Mouse (Mus musculus) embryonic stem cell, embryonic (primary cell): ENCODE measurements around the gene Ulk1.

ENCODE experiments used
- CTCF ChIA-PET, 4 experiments: fragments of 300-600 bp in 2 of 4; fragments of 350-600 bp in 2 of 4; sonication (Branson Sonifier 250); formaldehyde crosslinking; loops; one replicate each; lab custom pipeline; 2022; ENCODE audit warnings: inconsistent platforms in 2 of 4; lab: Charles Lee
- POLR2A ChIA-PET, 4 experiments: fragments of 300-600 bp in 2 of 4; fragments of 350-600 bp in 2 of 4; sonication (Branson Sonifier 250); formaldehyde crosslinking; loops; one replicate each; lab custom pipeline; 2022; ENCODE audit warnings: antibody characterized with exemption in 4 of 4, inconsistent platforms in 1 of 4; lab: Charles Lee

The Ulk1 gene

GRCm38 (mm10) chr5:110824421-110824820 lies 14.5 kb upstream of the Ulk1 start:
- POLR2A ChIA-PET = interaction anchor here in 2 of 4 experiments (0.7 to 1.8 kb wide), 3 partner anchors 11 to 20 kb away, joined by 3 to 4 read pairs (median 4); no protein-coding TSS in a partner anchor
- CTCF ChIA-PET = interaction anchor here in 2 of 4 experiments (1.2 to 1.4 kb wide), 2 partner anchors 12 to 36 kb away, joined by 4 to 8 read pairs; no protein-coding TSS in a partner anchor

DNA sequence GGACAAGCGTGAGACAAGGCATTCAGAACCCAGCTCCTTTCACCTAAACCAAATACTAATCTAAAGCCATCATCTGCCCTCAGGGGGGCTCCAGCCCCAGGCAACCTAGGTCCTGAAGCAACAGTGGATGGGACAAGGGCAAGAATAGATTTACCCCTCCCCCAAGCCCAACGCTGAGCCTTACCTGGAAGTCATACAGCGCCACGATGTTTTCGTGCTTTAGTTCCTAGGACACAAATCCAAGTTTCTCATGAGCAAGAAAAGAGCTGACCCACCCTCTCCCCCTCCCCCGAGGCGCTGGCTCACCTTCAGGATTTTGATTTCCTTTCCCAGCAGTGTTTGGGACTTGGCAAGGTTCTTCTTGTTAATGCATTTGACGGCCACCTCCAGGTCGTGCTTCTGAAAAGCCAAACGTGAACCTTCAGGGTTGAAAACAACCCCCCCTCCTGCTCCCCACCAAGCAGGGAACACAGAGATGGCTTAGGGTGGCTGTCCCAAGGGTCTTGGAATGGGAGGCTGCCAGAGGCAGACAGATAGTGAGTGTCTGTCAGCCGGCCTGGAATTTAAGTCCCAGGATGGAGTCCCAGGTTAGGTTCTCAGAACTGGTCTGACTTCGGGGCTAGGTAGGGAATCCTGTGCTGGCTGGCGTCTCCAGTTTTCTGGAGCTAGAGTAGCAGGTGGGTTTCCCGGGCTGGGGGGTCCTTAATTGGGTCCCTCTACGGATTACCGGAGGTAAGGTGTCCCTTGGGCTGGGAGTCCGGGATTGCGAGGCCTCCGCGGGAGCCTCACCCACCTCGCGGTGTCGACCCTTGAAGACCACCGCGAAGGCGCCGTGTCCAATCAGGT lies 853 bp downstream of the Ulk1 start:
- ChIA-PET CTCF (interaction anchor here in 3 of 4 experiments (0.7 to 2.6 kb wide), 6 partner anchors 20 to 525 kb away, joined by 3 to 9 read pairs (median 7); partner anchors contain the start of genes Ep400 (in 2 of the 3), Chek2 (in 1 of the 3) and Hscb (in 1 of the 3)), POLR2A (interaction anchor here (0.5 to 22.7 kb wide), 69 partner anchors 7 to 523 kb away, joined by 3 to 589 read pairs (median 5); partner anchors contain the start of genes Ep400 (in 3 of the 4), Pus1 (in 3 of the 4), Chek2 (in 2 of the 4) and Fbrsl1 (in 2 of the 4))

DNA sequence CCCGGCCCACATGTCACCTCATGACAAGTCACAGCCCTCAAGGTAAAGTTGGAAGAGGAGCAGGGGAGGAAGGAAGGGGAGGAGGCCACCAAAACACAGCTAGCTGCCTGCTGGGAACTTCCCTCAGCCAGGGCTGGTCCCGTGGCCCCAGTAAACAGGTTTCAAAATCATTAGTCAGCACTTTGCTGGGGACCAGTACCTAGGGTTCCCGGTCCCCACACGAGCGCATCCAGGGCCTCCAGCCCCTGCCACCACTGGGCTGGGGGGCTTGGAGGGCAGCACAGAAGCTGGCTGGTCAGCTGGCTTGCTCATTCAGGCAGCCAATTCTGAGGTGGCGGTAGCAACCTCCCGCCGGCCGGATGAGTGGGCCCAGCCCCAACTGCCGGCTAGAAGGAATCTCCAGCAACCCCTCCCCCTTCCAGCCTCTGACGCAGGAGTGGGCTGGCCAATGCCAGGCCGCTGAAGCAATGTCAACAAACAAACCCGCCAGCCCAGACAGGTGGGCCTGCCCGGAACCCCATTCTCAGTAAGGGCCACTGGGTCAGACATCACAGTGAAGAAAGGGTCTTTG lies 1.8 kb downstream of the Ulk1 start:
- ChIA-PET POLR2A (interaction anchor here (0.7 to 22.7 kb wide), 34 partner anchors 9 to 522 kb away, joined by 3 to 589 read pairs (median 6); partner anchors contain the start of genes Ep400 (in 3 of the 4), Chek2 (in 2 of the 4), Fbrsl1 (in 2 of the 4) and Hscb (in 2 of the 4)), CTCF (interaction anchor here in 3 of 4 experiments (1.0 to 2.6 kb wide), 3 partner anchors 19 to 37 kb away, joined by 3 to 7 read pairs (median 6); partner anchors contain the start of gene Ep400 (in 1 of the 3))

DNA sequence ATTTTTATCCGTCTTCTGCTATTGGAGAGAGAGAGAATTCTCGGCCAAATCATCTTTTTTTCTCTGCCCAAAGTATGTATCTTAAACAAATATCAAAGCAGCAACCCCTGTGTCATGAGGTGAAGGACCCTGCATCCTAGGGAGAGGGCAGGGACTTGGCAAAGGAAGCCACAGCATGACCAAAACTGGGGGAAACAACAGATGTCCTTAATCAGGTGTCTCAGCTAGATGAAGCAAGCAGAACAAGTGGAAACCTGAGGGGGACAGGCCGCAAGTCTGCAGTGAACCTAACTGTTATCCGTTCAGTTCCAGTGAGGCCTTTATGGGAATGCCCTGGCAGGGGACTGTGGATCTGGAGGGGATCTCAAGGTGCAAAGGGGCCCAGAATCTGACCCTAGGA lies 2.4 kb downstream of the Ulk1 start:
- POLR2A ChIA-PET = interaction anchor here in 3 of 4 experiments (0.9 to 22.7 kb wide), 28 partner anchors 10 to 359 kb away, joined by 3 to 589 read pairs (median 5); partner anchors contain the start of genes Ep400 (in 3 of the 3), Chek2 (in 2 of the 3), Fbrsl1 (in 2 of the 3) and Hscb (in 2 of the 3)
- CTCF ChIA-PET = interaction anchor here in 2 of 4 experiments (1.2 to 2.6 kb wide), 3 partner anchors 19 to 34 kb away, joined by 6 to 7 read pairs (median 7); no protein-coding TSS in a partner anchor

DNA sequence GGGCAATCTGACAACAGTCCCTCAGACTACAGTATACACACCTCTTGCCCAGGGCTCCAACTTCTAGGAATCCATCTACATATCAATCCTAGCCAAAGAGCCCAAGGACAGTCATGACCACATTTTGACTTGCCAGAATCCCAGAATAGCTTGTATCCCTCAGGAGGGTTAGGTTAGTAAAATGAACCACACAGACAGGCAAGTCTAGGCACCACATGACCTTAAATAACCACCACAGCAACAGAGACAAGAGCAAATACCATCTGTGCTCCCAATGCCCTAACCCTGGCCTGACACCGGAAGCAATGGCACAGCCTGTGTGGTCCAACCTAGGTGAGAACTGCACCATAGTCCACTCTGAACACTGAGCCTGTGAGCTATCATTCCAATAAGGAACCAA lies 3.2 kb downstream of the Ulk1 start:
- POLR2A ChIA-PET = interaction anchor here in 3 of 4 experiments (0.6 to 22.7 kb wide), 35 partner anchors 9 to 742 kb away, joined by 3 to 589 read pairs (median 4); partner anchors contain the start of genes Ep400 (in 3 of the 3), Chek2 (in 1 of the 3), Fbrsl1 (in 1 of the 3) and Hscb (in 1 of the 3)

GRCm38 (mm10) chr5:110806154-110806553 lies 3.7 kb downstream of the Ulk1 start:
- POLR2A ChIA-PET = interaction anchor here in 3 of 4 experiments (0.6 to 22.7 kb wide), 36 partner anchors 7 to 742 kb away, joined by 3 to 589 read pairs (median 4); partner anchors contain the start of genes Ep400 (in 3 of the 3), Pus1 (in 2 of the 3), Chek2 (in 1 of the 3) and Fbrsl1 (in 1 of the 3)

More for the DNA sequence above, 3.2 kb downstream of the Ulk1 start:
- CTCF ChIA-PET = interaction anchor here in 3 of 4 experiments (0.7 to 2.6 kb wide), 6 partner anchors 18 to 36 kb away, joined by 3 to 7 read pairs (median 6); partner anchors contain the start of gene Ep400 (in 1 of the 3)

DNA sequence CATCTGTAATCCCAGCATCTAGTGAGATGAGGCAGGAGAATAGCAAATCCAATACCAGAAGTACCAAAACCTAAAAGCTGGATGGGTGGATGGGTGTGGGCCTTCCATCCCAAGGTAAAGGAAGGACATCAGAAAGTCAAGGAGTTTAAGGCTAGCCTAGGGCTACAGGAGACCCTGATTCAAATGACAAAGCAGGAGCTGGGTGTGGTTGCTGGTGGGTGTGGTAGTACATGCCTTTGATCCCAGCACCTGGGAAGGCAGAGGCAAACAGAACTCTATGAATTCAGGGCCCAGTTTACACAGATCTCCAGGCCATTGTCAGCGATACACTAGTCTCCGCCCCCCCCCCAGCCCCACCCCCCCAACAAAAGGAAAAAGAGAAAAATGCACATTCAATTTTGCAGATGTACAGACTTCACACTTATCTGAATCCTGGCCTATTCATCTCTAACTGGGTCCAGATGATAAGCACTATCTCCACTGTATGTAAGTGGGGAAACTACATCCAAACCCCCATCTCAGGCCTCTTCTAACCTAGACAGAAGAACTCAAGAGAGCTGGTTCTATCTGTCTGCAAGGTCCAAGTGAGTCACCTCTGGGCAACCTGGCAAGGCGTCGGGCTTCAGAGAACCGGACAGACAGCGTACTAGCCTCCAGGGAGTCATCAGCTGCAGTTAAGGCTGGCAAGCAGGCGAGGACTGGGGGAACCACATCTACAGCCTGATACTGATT lies 5.7 kb downstream of the Ulk1 start:
- POLR2A ChIA-PET = interaction anchor here (0.5 to 22.7 kb wide), 68 partner anchors 8 to 1412 kb away, joined by 3 to 589 read pairs (median 4); partner anchors contain the start of genes Ep400 (in 3 of the 4), Pus1 (in 3 of the 4), Chek2 (in 2 of the 4) and Hscb (in 2 of the 4)

More at GRCm38 (mm10) chr5:110806154-110806553, 3.7 kb downstream of the Ulk1 start:
- CTCF ChIA-PET = interaction anchor here in 3 of 4 experiments (0.8 to 2.6 kb wide), 4 partner anchors 18 to 35 kb away, joined by 3 to 7 read pairs (median 6); partner anchors contain the start of gene Ep400 (in 1 of the 3)

DNA sequence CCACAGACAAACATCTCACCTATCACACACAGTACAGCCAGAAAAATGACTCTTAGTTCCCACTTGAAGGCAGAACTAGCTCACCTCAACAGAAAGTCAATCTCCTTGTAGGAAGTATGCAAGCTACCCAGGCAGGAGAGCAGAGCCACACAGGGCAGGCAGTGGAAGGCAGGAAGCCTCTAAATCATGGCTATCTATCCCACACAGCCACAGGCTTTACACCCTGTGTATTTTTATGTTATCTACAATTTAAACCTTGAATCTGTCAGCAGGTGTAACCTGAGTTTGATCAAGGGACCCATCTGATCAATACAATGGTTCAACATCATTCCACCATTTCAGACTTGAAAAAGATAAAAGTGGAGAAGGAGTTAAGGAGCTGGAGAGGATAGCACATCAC lies 7.1 kb downstream of the Ulk1 start:
- POLR2A ChIA-PET = interaction anchor here (0.5 to 22.7 kb wide), 19 partner anchors 8 to 584 kb away, joined by 3 to 589 read pairs (median 6); partner anchors contain the start of genes Ep400 (in 3 of the 4), Pus1 (in 2 of the 4), Fbrsl1 (in 1 of the 4) and Ulk1 (in 1 of the 4)
- CTCF ChIA-PET = interaction anchor here in 3 of 4 experiments (0.9 to 6.0 kb wide), 5 partner anchors 11 to 38 kb away, joined by 3 to 39 read pairs (median 6); no protein-coding TSS in a partner anchor

More for the DNA sequence above, 5.7 kb downstream of the Ulk1 start:
- CTCF ChIA-PET = interaction anchor here in 3 of 4 experiments (0.6 to 6.0 kb wide), 13 partner anchors 9 to 368 kb away, joined by 3 to 39 read pairs (median 4); partner anchors contain the start of genes Chek2 (in 1 of the 3), Ep400 (in 1 of the 3) and Hscb (in 1 of the 3)

DNA sequence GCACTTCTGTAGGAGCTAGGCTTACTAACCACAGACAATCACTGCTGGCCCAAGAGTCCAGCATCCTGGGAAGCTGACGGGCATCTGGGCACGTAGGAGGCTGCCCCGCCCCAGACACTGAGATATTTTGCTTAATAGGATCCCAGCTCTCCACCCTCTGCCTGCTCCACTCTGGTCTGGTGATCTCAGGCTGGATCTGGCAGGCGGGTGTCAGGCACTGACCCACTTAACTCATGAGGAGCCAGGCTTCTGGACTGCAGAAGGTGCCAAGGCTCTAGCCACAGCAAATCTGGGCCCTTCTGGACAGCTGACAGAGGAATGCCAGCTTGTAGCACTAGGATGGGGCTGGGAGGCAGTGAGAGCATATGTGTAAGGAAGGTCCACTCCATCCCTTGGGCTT lies 7.7 kb downstream of the Ulk1 start:
- ChIA-PET CTCF (interaction anchor here (0.9 to 6.0 kb wide), 9 partner anchors 10 to 39 kb away, joined by 3 to 39 read pairs (median 4); no protein-coding TSS in a partner anchor), POLR2A (interaction anchor here (0.6 to 22.7 kb wide), 25 partner anchors 7 to 368 kb away, joined by 3 to 589 read pairs (median 5); partner anchors contain the start of genes Ep400 (in 3 of the 4), Ulk1 (in 3 of the 4), Hscb (in 2 of the 4) and Pus1 (in 2 of the 4))

GRCm38 (mm10) chr5:110801036-110801624 lies 8.8 kb downstream of the Ulk1 start:
- ChIA-PET CTCF (interaction anchor here (1.0 to 6.0 kb wide), 10 partner anchors 9 to 40 kb away, joined by 3 to 39 read pairs (median 4); partner anchors contain the start of gene Ulk1 (in 1 of the 4)), POLR2A (interaction anchor here (0.5 to 22.7 kb wide), 30 partner anchors 8 to 529 kb away, joined by 3 to 589 read pairs (median 5); partner anchors contain the start of genes Ep400 (in 3 of the 4), Hscb (in 3 of the 4), Ulk1 (in 3 of the 4) and Chek2 (in 2 of the 4))

DNA sequence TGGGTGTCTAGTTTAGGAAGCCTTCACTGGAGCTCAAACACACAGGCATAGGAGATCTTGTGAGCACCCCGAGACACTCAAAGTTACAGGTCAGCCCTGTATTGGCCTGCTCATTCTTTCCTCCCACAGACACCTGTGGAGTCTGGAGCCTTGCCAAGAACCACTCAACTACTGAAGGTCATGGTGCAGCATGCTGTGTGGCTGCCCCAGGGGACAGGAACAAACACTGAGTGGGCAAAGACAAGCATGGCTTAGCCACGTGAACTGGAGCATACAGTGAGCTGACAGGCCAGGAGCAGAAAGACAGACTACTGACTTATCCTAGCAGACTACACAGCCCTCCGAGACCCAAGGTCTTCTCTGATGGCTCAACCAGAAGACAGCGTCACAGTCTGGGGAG lies 12.2 kb downstream of the Ulk1 start:
- POLR2A ChIA-PET = interaction anchor here (0.6 to 23.9 kb wide), 15 partner anchors 2 to 328 kb away, joined by 3 to 589 read pairs (median 6); partner anchors contain the start of genes Ulk1 (in 3 of the 4), Ep400 (in 2 of the 4), Pus1 (in 2 of the 4) and Ttc28 (in 1 of the 4)

GRCm38 (mm10) chr5:110794363-110794762 lies 15.5 kb downstream of the Ulk1 start:
- CTCF ChIA-PET = interaction anchor here in 2 of 4 experiments (0.7 to 1.2 kb wide), 2 partner anchors 10 to 46 kb away, joined by 3 to 5 read pairs; no protein-coding TSS in a partner anchor
- POLR2A ChIA-PET = interaction anchor here in 3 of 4 experiments (0.7 to 23.9 kb wide), 11 partner anchors 4 to 60 kb away, joined by 3 to 589 read pairs (median 134); partner anchors contain the start of genes Pus1 (in 2 of the 3), Ulk1 (in 2 of the 3) and Ep400 (in 1 of the 3)

More for the DNA sequence above, 12.2 kb downstream of the Ulk1 start:
- CTCF ChIA-PET = interaction anchor here in 2 of 4 experiments (0.6 to 1.5 kb wide), 2 partner anchors 9 kb away, joined by 4 read pairs; no protein-coding TSS in a partner anchor

- CTCF ChIA-PET = interaction anchor here (0.5 to 4.6 kb wide), 56 partner anchors 9 to 1341 kb away, joined by 3 to 39 read pairs (median 4); partner anchors contain the start of genes Chek2 (in 3 of the 4), Hscb (in 2 of the 4), Ddx51 (in 1 of the 4) and Ep400 (in 1 of the 4)
- POLR2A ChIA-PET = interaction anchor here (0.6 to 23.9 kb wide), 29 partner anchors 0 to 91 kb away, joined by 3 to 589 read pairs (median 6); partner anchors contain the start of genes Ulk1 (in 4 of the 4), Ep400 (in 3 of the 4), Pus1 (in 2 of the 4) and Chek2 (in 1 of the 4)
Measured at GRCm38 (mm10) chr5:110788684-110789083, 21.2 kb downstream of the Ulk1 start.

DNA sequence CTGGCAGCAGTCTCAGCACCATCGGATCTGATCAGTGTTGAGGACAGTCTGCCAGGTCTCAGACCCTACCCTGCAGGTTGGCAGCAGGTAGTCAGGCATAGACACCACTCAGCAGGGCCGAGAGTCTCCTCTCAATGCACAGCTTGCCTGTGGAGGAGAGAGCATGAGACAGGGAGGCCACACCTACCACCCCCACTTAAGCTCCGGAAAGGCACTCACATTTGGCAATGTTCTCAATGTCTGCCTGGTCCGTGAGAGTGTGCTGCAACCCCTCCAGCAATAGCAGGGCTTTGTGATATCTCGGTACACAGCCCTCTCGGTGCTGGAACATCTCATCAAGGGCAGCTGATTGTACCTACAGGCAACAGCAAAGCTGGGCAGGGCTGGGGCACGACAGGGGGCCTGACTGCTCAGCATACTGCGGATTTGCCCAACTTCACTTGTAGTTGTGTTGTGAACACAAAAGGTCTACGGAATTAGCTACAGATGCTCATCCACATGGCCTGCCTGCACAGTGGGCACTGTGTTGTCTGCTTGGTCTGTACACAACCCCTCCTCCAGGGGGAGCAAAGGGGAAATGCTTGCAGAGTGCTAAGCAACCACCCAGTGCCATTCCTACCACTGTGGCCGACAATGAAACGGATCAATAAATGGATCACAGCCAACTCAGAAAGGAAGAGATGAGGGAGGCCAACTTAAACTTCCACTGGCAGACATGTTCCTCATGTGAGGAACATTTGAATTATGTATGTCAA lies 23.6 kb downstream of the Ulk1 start:
- POLR2A ChIA-PET = interaction anchor here (0.5 to 23.9 kb wide), 20 partner anchors 9 to 129 kb away, joined by 3 to 589 read pairs (median 4); partner anchors contain the start of genes Ulk1 (in 3 of the 4) and Ep400 (in 2 of the 4)
- CTCF ChIA-PET = interaction anchor here (0.5 to 4.6 kb wide), 7 partner anchors 10 to 362 kb away, joined by 3 to 39 read pairs (median 4); partner anchors contain the start of genes Chek2 (in 1 of the 4) and Hscb (in 1 of the 4)
